Mouse (Mus musculus): ENCODE results near the gene Stum. TPM values are rescaled to one million over a fixed set of nuclear protein-coding genes. Genes with fewer than 3 reads are reported as not detected.

Stum gene
- total and polyA plus RNA-seq, 3 experiments = 0.11 TPM; not detected in 2

- Histone ChIP-seq H3K4me3 (ENCODE audit: low read depth, low read length) (no peak overlapping the region), H3K36me3 (replicated peaks) (peaks cover 49% of the 10 kb centered on the region), H3K27me3 (ENCODE audit: insufficient read depth, low read length) (no peaks in the 10 kb centered on the region), H3K9me3 (replicated peaks) (no peaks in the 10 kb centered on the region), H3K4me1 (ENCODE audit: insufficient read depth, low read depth, low read length) (peaks cover 62% of the 10 kb centered on the region)
- ATAC-seq (ENCODE audit: extremely low read depth, insufficient number of reproducible peaks, low FRiP score, poor library complexity, severe bottlenecking) (no peak), DNase-seq (ENCODE audit: low spot score) (no peak)
- TF ChIP-seq POLR2AphosphoS5 (IDR thresholded peaks at IDR 0.05; ENCODE audit: insufficient replicate concordance, low read depth, low read length) = no peak
- TF ChIP-seq GATA1 (IDR thresholded peaks at IDR 0.05; ENCODE audit: borderline replicate concordance, low read length) = no peak
- TF ChIP-seq GATA2 (IDR thresholded peaks at IDR 0.05; ENCODE audit: borderline replicate concordance, low read depth, low read length) = no peak
- TF ChIP-seq TAL1 (conservative IDR thresholded peaks at IDR 0.05; ENCODE audit: low read depth, low read length) = no peak
- TF ChIP-seq CTCF (IDR thresholded peaks at IDR 0.05; ENCODE audit: low read depth, low read length) = no peak
Measured at GRCm38 (mm10) chr1:180385308-180385707, 98.0 kb downstream of the Stum start.

- Histone ChIP-seq H3K27me3 (ENCODE audit: insufficient read depth, low read length) (no peaks in the 10 kb centered on the region), H3K4me3 (ENCODE audit: low read depth, low read length) (no peak overlapping the region), H3K9me3 (replicated peaks) (no peaks in the 10 kb centered on the region), H3K4me1 (ENCODE audit: insufficient read depth, low read depth, low read length) (peaks cover 68% of the 10 kb centered on the region), H3K36me3 (replicated peaks) (peaks cover 52% of the 10 kb centered on the region)
- DNase-seq (ENCODE audit: low spot score) (no peak), ATAC-seq (ENCODE audit: extremely low read depth, insufficient number of reproducible peaks, low FRiP score, poor library complexity, severe bottlenecking) (no peak)
- no peak for TF ChIP-seq TAL1 (conservative IDR thresholded peaks at IDR 0.05; ENCODE audit: low read depth, low read length)
- TF ChIP-seq GATA2 (IDR thresholded peaks at IDR 0.05; ENCODE audit: borderline replicate concordance, low read depth, low read length) = no peak
- TF ChIP-seq CTCF (IDR thresholded peaks at IDR 0.05; ENCODE audit: low read depth, low read length) = no peak
- TF ChIP-seq GATA1 (IDR thresholded peaks at IDR 0.05; ENCODE audit: borderline replicate concordance, low read length) = no peak
- TF ChIP-seq POLR2AphosphoS5 (IDR thresholded peaks at IDR 0.05; ENCODE audit: insufficient replicate concordance, low read depth, low read length) = no peak
Measured at GRCm38 (mm10) chr1:180384486-180384885, 98.8 kb downstream of the Stum start.

DNA sequence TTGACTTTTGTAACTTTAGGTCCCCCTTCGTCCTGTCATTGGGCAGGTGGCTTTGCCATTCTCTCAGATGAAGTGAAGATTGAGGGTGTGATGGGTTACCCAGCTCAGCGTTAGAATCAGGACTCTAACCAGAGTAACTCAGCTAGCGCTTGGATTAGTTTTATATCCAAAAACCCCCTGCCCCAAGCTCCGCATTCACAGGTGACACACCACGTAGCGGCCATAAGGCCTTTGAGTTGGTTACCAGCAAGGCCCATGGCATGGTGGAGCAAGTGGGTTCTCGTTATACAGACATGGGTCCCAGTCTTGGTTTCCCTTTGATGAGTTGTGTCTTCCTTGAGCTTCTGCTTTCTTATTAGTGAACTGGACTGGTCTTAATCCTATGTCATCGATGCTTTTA is 99.4 kb downstream of the Stum start:
- Histone ChIP-seq H3K4me1 (ENCODE audit: insufficient read depth, low read depth, low read length) (peaks cover 69% of the 10 kb centered on the region), H3K36me3 (replicated peaks) (peaks cover 49% of the 10 kb centered on the region), H3K27me3 (ENCODE audit: insufficient read depth, low read length) (no peaks in the 10 kb centered on the region), H3K9me3 (replicated peaks) (no peaks in the 10 kb centered on the region), H3K4me3 (ENCODE audit: low read depth, low read length) (no peak overlapping the region)
- TF ChIP-seq GATA2 (IDR thresholded peaks at IDR 0.05; ENCODE audit: borderline replicate concordance, low read depth, low read length) (no peak), TAL1 (conservative IDR thresholded peaks at IDR 0.05; ENCODE audit: low read depth, low read length) (no peak), CTCF (IDR thresholded peaks at IDR 0.05; ENCODE audit: low read depth, low read length) (no peak), GATA1 (IDR thresholded peaks at IDR 0.05; ENCODE audit: borderline replicate concordance, low read length) (no peak), POLR2AphosphoS5 (IDR thresholded peaks at IDR 0.05; ENCODE audit: insufficient replicate concordance, low read depth, low read length) (no peak)
- ATAC-seq (ENCODE audit: extremely low read depth, insufficient number of reproducible peaks, low FRiP score, poor library complexity, severe bottlenecking) (no peak), DNase-seq (ENCODE audit: low spot score) (no peak)

Other genes starting within 250 kb of the Stum start
- gene Psen2, start 220.1 kb downstream of the Stum start, total RNA-seq (2014; fragmentation: Nextera tagmentation) = 19.4 and 24.1 TPM in 2 replicates
- 126 and 146 TPM in 2 replicates for gene Psen2, start 220.1 kb downstream of the Stum start, total RNA-seq (2017)
- 15.8 and 20.2 TPM in 2 replicates for gene Psen2, start 220.1 kb downstream of the Stum start, polyA plus RNA-seq (2012)
- gene Itpkb, start 153.0 kb downstream of the Stum start, total RNA-seq (2014; fragmentation: Nextera tagmentation) = 17.2 and 17.8 TPM in 2 replicates
- 12.8 and 14.6 TPM in 2 replicates for gene Itpkb, start 153.0 kb downstream of the Stum start, total RNA-seq (2017)
- 13.5 and 16.9 TPM in 2 replicates for gene Itpkb, start 153.0 kb downstream of the Stum start, polyA plus RNA-seq (2012)
- 75.5 and 91.1 TPM in 2 replicates for gene Parp1, start 85.4 kb upstream of the Stum start, total RNA-seq (2014; fragmentation: Nextera tagmentation)
- 165 and 168 TPM in 2 replicates for gene Parp1, start 85.4 kb upstream of the Stum start, total RNA-seq (2017)
- 127 and 142 TPM in 2 replicates for gene Parp1, start 85.4 kb upstream of the Stum start, polyA plus RNA-seq (2012)
- gene Lin9, start 157.6 kb upstream of the Stum start, total RNA-seq (2014; fragmentation: Nextera tagmentation) = 37.2 and 38.6 TPM in 2 replicates
- gene Lin9, start 157.6 kb upstream of the Stum start, total RNA-seq (2017) = 33.6 and 37.3 TPM in 2 replicates
- gene Lin9, start 157.6 kb upstream of the Stum start, polyA plus RNA-seq (2012) = 0.51 and 0.77 TPM in 2 replicates
- not detected in 2 replicates for gene Mixl1, start 213.5 kb upstream of the Stum start, total RNA-seq (2014; fragmentation: Nextera tagmentation)
- gene Mixl1, start 213.5 kb upstream of the Stum start, total RNA-seq (2017) = 0.11 and 0.12 TPM in 2 replicates
- gene Mixl1, start 213.5 kb upstream of the Stum start, polyA plus RNA-seq (2012) = not detected in 2 replicates
- 34.9 and 39.0 TPM in 2 replicates for gene Acbd3, start 242.5 kb upstream of the Stum start, total RNA-seq (2014; fragmentation: Nextera tagmentation)
- 47.7 and 57.1 TPM in 2 replicates for gene Acbd3, start 242.5 kb upstream of the Stum start, total RNA-seq (2017)
- 8.2 and 9.0 TPM in 2 replicates for gene Acbd3, start 242.5 kb upstream of the Stum start, polyA plus RNA-seq (2012)